Mouse (Mus musculus) lung, embryonic 15.5 days (tissue): ENCODE results near the gene Tlcd1. TPM values are rescaled to one million over a fixed set of nuclear protein-coding genes. Genes with fewer than 3 reads are reported as not detected.
A peak's percentile ranks its signal among the peaks of the same experiment; 100 is the strongest.

Source experiments
- ATAC-seq: fragments of 200-750 bp; cut with Nextera tagmentation; 2 replicates; pipeline ENCODE4 v1.8.0; 2017; ENCODE audit warnings: moderate number of reproducible peaks, borderline replicate concordance; ENCODE audit not compliant: low FRiP score, low TSS enrichment; ENCODE audit errors: extremely low read depth
- H3K27ac ChIP-seq: fragments of 300-500 bp; sonication (generic); 2 replicates; pipeline ENCODE4 v1.5.1; 2015; ENCODE audit warnings: moderate library complexity, mild to moderate bottlenecking, inconsistent platforms
- H3K27me3 ChIP-seq: fragments of 300-500 bp; sonication (generic); 2 replicates; pipeline ENCODE4 v1.6.1; 2015; ENCODE audit warnings: inconsistent platforms
- H3K36me3 ChIP-seq: fragments of 300-500 bp; sonication (generic); 2 replicates; pipeline ENCODE4 v1.6.1; 2015; ENCODE audit warnings: inconsistent platforms
- H3K4me1 ChIP-seq: fragments of 300-500 bp; sonication (generic); 2 replicates; pipeline ENCODE4 v1.6.1; 2015; ENCODE audit warnings: inconsistent platforms
- H3K4me2 ChIP-seq: fragments of 300-500 bp; sonication (generic); 2 replicates; pipeline ENCODE4 v1.6.1; 2015; ENCODE audit warnings: inconsistent platforms, mild to moderate bottlenecking, moderate library complexity
- H3K4me3 ChIP-seq: fragments of 300-500 bp; sonication (generic); 2 replicates; pipeline ENCODE4 v1.5.1; 2015; ENCODE audit warnings: mild to moderate bottlenecking, inconsistent platforms
- H3K9ac ChIP-seq: fragments of 300-500 bp; sonication (generic); 2 replicates; pipeline ENCODE4 v1.6.1; 2015; ENCODE audit warnings: inconsistent platforms
- H3K9me3 ChIP-seq: fragments of 300-500 bp; sonication (generic); 2 replicates; pipeline ENCODE4 v1.6.1; 2016; ENCODE audit warnings: inconsistent platforms
- WGBS: fragments of 180-500 bp; shearing (Covaris S2); methylation state at CpG from one replicate; pipeline ENCODE4 v1.1.7; 2015; 5-methylcytosine and 5-hydroxymethylcytosine counted together
- polyA plus RNA-seq: library from polyadenylated mRNA; unstranded; fragments of >200 nt; fragmentation: Nextera tagmentation; extraction: Ambion mirVana; gene quantifications from 2 replicates; pipeline ENCODE4 v1.2.1, GENCODE M21; 2015

Tlcd1 gene
- polyA plus RNA-seq, 1 experiment from 2014 or later: 22.9 TPM

DNA sequence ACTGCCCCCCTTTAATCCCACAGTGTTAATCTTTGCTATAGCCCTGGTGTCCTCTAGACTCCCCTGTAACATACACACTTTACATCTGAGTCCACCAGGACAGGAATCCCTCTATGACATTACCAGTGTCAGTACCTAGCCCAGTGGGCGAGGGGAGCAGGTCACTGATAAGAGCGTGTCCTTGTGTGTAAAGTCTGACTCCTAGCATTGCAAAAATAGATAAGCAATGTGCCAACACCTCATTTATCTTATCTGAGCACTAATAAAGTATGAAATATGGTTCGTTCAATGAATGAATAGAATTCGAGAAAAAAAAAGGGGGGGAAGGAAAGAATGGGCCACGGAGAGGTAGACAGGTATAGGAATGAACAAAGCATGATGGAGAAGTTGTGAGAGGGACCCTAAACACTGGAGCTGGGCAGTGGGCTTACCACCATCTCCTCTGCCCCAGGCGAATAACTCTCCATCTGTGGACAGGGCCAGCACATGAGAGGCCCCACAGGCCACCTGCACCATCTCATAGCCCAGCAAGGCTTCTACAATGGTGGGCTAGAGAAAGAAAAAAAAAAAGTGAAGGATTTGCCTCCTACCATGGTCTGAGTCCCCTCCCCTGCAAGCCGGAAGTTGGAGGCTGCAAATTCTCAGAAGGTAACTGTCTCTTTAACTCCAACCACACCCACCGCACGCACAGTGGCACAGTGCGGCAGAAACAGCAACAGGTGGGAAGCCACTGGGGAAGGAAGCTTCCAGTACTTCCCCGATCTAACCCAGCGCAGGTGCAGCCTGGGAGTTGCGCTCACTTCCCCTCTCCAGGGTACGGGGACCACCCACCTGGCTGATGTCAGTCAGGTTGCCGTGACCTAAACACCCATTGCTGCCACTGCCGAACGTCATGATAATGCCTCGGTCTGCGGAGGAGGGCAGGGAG is 7.7 kb upstream of the Tlcd1 start:
- Histone ChIP-seq H3K36me3 (no peaks in the 10 kb centered on the region), H3K4me3 (no peak overlapping the region), H3K4me2 (no peak overlapping the region), H3K4me1 (peaks cover 12% of the 10 kb centered on the region), H3K9me3 (no peaks in the 10 kb centered on the region), H3K27me3 (no peaks in the 10 kb centered on the region), H3K27ac (no peak overlapping the region), H3K9ac (no peak overlapping the region)
- ATAC-seq: no peak
- 48% methylated on average over 19 of the region's 19 CpGs for WGBS

DNA sequence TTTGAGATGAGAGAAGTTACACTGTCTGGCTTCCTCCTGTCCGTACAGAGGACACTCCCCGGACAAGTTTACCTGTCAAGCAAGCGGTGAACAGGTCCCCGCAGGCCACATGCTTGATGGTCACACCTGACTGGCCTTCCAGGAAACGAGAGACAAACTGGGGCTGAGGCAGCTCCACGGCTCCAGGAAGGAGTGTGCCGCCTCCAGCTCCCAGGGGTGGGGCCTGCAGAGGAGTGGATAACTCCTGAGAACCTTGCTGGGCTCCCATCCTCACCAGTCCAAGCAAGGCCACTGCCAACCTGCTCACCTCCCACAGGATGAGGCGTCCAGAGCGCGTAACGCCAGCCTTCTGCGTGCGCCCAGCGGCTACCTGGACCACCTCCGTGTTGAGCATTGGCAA is 6.2 kb upstream of the Tlcd1 start:
- Histone ChIP-seq H3K4me1 (peaks cover 21% of the 10 kb centered on the region), H3K4me2 (no peak overlapping the region), H3K36me3 (no peaks in the 10 kb centered on the region), H3K27me3 (no peaks in the 10 kb centered on the region), H3K9me3 (no peaks in the 10 kb centered on the region), H3K27ac (no peak overlapping the region), H3K4me3 (no peak overlapping the region), H3K9ac (no peak overlapping the region)
- WGBS: 85% methylated on average over 15 of the region's 15 CpGs
- no peak for ATAC-seq

DNA sequence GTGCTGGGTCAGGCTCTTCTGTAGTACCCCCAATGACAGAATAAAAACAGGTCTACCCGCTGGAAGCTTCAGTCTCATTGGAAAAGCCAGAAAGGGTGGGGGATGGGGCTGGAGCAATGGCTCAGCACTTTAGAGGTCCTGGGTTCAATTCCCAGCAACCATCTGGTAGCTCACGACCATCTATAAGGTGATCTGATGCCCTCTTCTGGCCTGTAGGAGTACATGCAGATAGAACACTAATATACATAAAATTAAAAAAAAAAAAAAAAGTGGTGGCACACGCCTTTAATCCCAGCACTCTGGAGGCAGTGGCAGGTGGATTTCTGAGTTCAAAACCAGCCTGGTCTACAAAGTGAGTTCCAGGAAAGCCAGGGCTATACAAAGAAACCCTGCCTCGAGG is 5.2 kb upstream of the Tlcd1 start:
- H3K27me3 ChIP-seq: no peaks in the 10 kb centered on the region
- no peak overlapping the region for H3K27ac ChIP-seq
- no peaks in the 10 kb centered on the region for H3K36me3 ChIP-seq
- WGBS: 67% methylated on average over 4 of the region's 4 CpGs
- no peak overlapping the region for H3K4me3 ChIP-seq
- no peak overlapping the region for H3K4me2 ChIP-seq
- H3K4me1 ChIP-seq: peaks cover 20% of the 10 kb centered on the region
- no peak for ATAC-seq
- no peak overlapping the region for H3K9ac ChIP-seq
- H3K9me3 ChIP-seq: no peaks in the 10 kb centered on the region

DNA sequence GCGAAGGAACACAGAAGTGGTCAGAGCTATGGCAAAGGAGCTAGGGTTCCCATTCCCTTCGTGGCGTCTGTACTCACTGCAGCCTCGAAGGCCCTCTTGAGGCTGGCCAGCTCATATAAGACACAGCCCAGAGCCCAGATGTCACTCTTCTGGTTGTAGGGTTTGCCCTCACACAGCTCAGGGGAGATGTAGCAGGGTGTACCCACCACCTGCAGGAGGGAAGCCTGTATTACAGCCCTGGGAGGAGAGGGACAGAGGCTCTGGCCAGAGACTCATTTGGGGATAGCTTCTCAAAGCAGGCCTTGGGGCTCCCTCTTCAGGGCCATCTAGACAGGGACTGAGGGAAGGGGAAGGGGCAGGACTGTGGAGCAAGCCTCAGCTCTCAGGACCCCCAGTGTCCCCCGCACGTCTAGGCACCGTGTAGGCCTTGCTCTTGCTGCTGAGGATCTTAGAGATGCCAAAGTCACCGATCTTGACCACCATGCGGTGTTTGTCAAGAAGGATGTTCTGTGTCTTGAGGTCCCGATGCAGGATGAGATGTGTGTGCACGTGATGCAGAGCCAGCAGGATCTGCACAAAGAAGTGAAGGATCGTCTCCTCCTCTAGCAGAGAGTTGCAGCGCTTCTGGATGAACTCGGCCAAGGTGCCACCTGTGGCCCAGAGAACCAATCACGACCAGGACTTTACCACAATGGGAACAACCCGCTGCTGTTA is 4.3 kb upstream of the Tlcd1 start:
- no peaks in the 10 kb centered on the region for H3K27me3 ChIP-seq
- H3K4me1 ChIP-seq: peaks cover 18% of the 10 kb centered on the region
- no peaks in the 10 kb centered on the region for H3K36me3 ChIP-seq
- H3K4me3 ChIP-seq: no peak overlapping the region
- H3K9me3 ChIP-seq: no peaks in the 10 kb centered on the region
- 81% methylated on average over 16 of the region's 16 CpGs for whole genome bisulfite sequencing
- ATAC-seq: no peak
- H3K4me2 ChIP-seq: no peak overlapping the region
- H3K9ac ChIP-seq: no peak overlapping the region
- no peak overlapping the region for H3K27ac ChIP-seq

DNA sequence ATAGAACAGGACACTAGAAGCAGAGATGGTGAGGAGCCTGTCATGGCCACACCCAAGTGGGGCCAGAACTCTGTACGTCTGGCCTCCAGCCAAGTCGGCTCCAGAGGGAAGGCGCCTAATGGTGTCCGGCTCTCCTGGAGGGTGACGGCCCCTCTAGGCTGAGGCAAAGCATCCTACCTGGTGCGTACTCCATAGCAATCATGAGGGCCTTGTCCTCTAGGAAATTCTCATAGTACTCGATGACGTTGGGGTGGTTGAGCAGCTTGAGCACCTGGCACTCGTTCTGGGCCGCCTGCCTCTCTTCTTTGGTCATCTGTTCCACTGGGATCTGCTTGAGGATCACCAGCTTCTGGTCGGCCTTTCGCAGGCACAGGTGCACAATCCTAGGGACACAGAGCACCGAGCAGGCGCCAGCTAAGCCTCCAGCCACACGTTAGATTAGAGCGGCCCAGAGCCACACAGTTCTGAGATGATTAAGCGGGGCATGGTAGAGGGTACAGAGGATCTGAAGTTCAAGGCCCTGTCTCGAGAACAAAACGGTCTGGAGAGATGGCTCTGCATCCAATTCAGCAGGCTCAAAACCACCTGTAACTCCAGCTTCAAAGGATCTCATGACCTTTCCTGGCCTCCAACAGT is 3.6 kb upstream of the Tlcd1 start:
- Histone ChIP-seq H3K4me1 (peaks cover 22% of the 10 kb centered on the region), H3K4me2 (no peak overlapping the region), H3K36me3 (no peaks in the 10 kb centered on the region), H3K27ac (no peak overlapping the region), H3K27me3 (no peaks in the 10 kb centered on the region), H3K9ac (no peak overlapping the region), H3K4me3 (no peak overlapping the region), H3K9me3 (no peaks in the 10 kb centered on the region)
- no peak for ATAC-seq
- 74% methylated on average over 19 of the region's 19 CpGs for WGBS

DNA sequence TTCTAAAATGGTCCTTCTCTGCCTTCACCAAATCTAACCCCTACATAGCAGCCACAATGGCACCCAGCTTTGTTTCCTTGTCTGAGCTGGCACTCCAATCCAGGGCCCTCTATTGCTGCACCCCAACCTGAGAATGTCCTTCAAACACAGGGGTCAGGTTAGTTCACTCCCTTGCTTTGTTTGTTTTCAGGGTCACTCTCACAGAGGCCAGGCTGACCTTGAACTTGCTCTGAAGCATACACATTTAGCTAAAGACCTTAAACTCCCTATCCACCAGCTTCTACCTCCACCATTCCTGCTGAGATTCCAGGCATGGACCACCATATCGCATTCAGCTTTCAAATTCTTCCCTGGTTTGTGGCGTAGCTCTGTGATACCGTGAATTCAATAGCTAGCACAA is 2.0 kb upstream of the Tlcd1 start:
- peaks cover 2% of the 10 kb centered on the region; the same call in 1 of the 2 replicates for H3K36me3 ChIP-seq
- no peaks in the 10 kb centered on the region for H3K9me3 ChIP-seq
- no peak overlapping the region for H3K4me2 ChIP-seq
- peak overlapping the region; percentile 8; the same call in 1 of the 2 replicates for H3K27ac ChIP-seq
- peaks cover 32% of the 10 kb centered on the region for H3K4me1 ChIP-seq
- no peaks in the 10 kb centered on the region for H3K27me3 ChIP-seq
- WGBS: 80% methylated on average over 3 of the region's 3 CpGs
- H3K9ac ChIP-seq: no peak overlapping the region
- ATAC-seq: no peak
- no peak overlapping the region for H3K4me3 ChIP-seq

DNA sequence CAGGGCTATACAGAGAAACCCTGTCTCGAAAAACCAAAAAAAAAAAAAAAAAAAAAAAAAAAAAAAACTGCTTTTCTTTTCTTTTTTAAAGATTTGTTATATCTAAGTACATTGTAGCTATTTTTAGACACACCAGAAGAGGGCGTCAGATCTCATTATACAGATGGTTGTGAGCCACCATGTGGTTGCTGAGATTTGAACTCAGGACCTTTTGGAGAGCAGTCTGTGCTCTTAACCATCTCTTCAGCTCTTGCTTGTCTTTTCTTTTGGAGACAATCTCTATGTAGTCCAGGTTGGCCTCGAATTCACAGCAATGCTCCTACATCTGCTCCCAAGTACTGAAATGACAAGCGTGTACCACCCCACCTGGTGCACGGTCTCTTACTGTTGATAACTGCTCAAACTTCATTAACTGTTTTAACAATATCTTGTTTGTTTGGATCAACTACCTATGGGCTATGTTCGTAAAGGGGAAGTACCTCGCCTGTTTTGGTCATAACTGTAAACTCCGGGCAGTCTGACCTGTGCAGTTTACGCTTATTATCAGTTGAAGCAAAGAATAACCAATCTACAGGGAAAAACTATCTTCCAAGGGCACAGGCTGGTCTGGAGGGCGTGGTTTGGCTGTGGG is 625 bp upstream of the Tlcd1 start:
- peak overlapping the region; percentile 99 for H3K27ac ChIP-seq
- H3K36me3 ChIP-seq: peaks cover 16% of the 10 kb centered on the region
- 10% methylated on average over 10 of the region's 10 CpGs for WGBS
- no peaks in the 10 kb centered on the region for H3K27me3 ChIP-seq
- peak overlapping the region; percentile 61 for H3K4me3 ChIP-seq
- peak overlapping the region; percentile 97 for H3K4me2 ChIP-seq
- peaks cover 45% of the 10 kb centered on the region for H3K4me1 ChIP-seq
- H3K9me3 ChIP-seq: no peaks in the 10 kb centered on the region
- ATAC-seq: no peak
- H3K9ac ChIP-seq: peak overlapping the region; percentile 17; the same call in 1 of the 2 replicates

DNA sequence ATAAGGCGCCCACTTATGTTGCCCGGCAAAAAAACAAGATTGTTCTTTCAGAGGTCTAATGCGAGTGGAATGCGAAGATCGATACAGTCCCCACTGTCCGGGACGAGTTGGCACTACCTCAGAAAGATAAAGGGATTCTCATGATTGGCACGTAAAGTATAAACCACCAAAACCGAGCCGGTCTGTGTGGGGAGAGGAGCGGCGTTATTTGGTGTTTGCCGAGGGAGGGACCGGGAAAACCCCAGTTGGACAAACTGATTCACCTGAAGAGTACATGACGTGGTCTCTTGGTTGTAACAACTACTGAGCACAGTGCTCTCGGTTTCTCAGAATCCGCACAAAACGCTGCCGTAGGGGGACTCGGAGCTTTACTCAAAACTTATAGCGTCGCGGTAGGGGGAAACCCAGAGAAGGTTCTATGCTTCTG is 407 bp downstream of the Tlcd1 start:
- H3K4me1 ChIP-seq: peaks cover 56% of the 10 kb centered on the region
- H3K27ac ChIP-seq: peak overlapping the region; percentile 99
- under 1% methylated on average over 23 of the region's 23 CpGs for WGBS
- H3K4me2 ChIP-seq: peak overlapping the region; percentile 97
- no peak for ATAC-seq
- H3K4me3 ChIP-seq: peak overlapping the region; percentile 61
- H3K9ac ChIP-seq: peak overlapping the region; percentile 39
- peaks cover 26% of the 10 kb centered on the region for H3K36me3 ChIP-seq
- H3K27me3 ChIP-seq: no peaks in the 10 kb centered on the region
- no peaks in the 10 kb centered on the region for H3K9me3 ChIP-seq

DNA sequence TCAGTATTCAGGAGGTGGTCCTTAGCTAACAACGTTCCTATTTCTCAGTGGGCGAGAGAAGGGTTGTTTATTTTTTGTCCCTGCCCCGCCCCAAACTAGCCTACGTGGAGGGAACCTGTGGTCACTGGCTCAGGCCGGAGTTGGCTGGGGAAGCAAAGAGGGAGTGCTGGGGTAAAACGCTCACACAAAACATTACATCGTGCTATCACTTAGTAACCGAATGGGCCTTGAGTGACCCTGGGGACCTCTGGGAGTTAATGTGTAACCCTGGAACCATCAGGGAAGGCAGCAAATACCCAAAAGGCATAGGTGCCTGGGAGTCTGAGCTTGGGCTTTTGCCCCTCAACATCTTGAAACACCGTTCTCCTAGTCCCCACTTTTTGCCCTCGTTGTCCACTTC is 926 bp downstream of the Tlcd1 start:
- no peaks in the 10 kb centered on the region for H3K27me3 ChIP-seq
- peaks cover 61% of the 10 kb centered on the region for H3K4me1 ChIP-seq
- H3K9me3 ChIP-seq: no peaks in the 10 kb centered on the region
- H3K4me2 ChIP-seq: peak overlapping the region; percentile 97
- 2% methylated on average over 10 of the region's 10 CpGs for WGBS
- peak overlapping the region; percentile 39 for H3K9ac ChIP-seq
- no peak for ATAC-seq
- peaks cover 30% of the 10 kb centered on the region for H3K36me3 ChIP-seq
- H3K4me3 ChIP-seq: peak overlapping the region; percentile 61
- H3K27ac ChIP-seq: peak overlapping the region; percentile 99

DNA sequence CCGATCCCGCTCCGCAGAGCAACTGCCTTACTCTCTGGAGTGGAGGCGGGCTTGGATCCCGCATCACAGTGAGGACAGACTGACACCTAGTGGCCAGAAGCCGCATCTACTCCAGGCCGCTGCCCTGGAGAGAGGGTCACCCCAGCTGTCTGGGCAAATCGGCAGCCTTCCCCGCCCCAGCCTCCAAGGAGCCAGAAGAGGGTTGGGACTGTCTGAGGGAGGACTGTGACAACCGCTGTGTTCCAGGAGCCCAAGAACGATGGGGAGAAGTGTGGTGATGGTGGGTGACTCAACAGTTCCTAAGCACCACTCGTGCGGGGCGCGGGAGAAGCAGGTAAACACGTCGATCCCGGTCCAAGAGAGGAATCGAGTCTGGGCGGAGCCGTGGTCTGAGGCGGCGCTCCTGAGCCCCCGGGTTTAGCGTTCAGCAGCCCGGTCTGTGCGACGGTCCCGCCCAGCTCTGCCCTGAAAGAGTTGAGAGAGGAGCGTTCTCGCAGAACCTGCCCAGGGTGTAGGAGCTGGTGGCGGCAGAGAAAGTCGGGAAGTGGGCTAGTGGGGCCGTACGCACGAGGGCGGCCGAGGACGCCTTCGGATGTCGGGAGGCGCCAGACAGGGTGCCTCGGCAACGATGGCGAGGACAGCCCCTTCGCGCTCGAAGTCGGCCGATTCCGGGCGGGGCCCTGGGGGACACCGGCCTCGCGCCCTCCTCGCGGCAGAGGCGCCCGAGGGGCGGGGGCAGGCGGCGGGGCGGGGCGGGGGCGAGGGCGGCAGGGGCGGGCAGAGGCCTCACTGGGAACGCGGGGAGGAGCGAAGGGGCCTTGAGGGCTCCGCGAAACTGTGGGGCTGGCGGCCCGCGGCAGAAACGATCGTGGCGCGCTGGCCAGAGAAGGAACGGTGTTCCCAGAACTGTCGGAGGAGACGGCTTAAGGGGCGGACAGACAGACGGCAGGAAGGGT is 1.7 kb downstream of the Tlcd1 start:
- peak overlapping the region; percentile 97 for H3K4me2 ChIP-seq
- H3K4me3 ChIP-seq: peak overlapping the region; percentile 61
- no peaks in the 10 kb centered on the region for H3K27me3 ChIP-seq
- H3K9ac ChIP-seq: peak overlapping the region; percentile 63
- under 1% methylated on average over 73 of the region's 84 CpGs for WGBS
- peaks cover 30% of the 10 kb centered on the region for H3K36me3 ChIP-seq
- H3K27ac ChIP-seq: peak overlapping the region; percentile 99
- H3K4me1 ChIP-seq: peaks cover 61% of the 10 kb centered on the region
- ATAC-seq: peak; percentile 85
- H3K9me3 ChIP-seq: no peaks in the 10 kb centered on the region
